Mouse (Mus musculus) left cerebral cortex, postnatal 4 days (tissue): ENCODE data around the gene Ccnb1. TPM values are rescaled to one million over a fixed set of nuclear protein-coding genes. Genes with fewer than 3 reads are reported as not detected.
A peak's percentile ranks its signal among the peaks of the same experiment; 100 is the strongest.
"Not testable (repeated sequence)": the region's sequence is repeated elsewhere in the genome, so short reads cannot be mapped to it uniquely, and the experiment has no call there.

ENCODE experiments used
- DNase-seq: peaks from one replicate; pipeline ENCODE4 v3.0.0-alpha.2; 2022
- intact Hi-C: fragments of 180-260 bp; cut with DNase I; formaldehyde crosslinking; loops from one replicate; pipeline ENCODE4 v1.15.1; 2025
- total RNA-seq, 2 experiments: library from RNA; stranded (reverse); gene quantifications; 2 replicates each; pipeline ENCODE4 v1.2.3; 2021

Ccnb1 gene
- 1 to 10 TPM; 8.3 to 8.9 TPM for total RNA-seq

DNA sequence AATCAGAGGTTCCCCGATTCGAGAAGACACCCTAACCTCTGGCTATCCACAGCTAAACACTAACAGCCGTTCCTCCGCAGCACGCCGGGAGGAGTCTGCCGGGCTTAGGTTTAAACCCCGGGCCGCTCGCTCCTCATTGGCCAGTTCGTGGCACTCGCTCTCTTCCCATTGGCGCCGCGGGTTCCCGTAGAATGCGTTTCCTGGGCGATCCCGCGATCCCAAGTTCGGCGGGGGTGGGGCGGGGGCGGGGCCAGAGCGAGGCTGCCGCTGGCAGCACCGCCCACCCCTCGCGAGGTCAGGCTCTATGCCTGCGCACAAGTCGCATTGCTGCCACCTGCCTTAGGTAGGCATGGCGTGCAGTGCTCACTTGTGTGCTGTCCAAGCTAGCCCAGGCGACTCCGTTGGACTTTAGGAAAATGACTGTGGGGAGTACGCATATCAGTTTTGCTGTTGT, at the start of gene Ccnb1:
Gene Ccnb1 (minus strand): TSS at position 157 of the 454 bp plus-strand sequence.
- intact Hi-C loops, result no loop called here
- peak; percentile 97 for DNase-seq

DNA sequence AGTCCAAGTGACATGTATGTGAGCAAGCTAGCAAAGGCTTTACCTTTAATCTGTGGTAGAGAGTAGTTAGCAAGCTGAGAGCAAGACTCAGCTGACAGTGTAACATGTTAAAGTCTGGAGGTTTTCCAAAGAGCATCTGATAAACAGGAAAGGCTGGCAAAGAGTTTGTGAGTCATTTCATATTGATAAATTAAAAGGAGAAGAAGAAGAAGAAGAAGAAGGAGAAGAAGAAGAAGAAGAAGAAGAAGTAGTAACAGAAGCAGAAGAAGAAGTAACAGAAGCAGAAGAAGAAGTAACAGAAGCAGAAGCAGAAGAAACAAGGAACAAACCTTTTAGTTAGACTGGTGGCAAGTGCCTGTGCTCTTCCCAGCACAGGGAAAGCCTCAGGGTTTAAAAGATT, 48.4 kb upstream of the Ccnb1 start:
- no peak for DNase-seq
- intact Hi-C loops, result no loop called here

DNA sequence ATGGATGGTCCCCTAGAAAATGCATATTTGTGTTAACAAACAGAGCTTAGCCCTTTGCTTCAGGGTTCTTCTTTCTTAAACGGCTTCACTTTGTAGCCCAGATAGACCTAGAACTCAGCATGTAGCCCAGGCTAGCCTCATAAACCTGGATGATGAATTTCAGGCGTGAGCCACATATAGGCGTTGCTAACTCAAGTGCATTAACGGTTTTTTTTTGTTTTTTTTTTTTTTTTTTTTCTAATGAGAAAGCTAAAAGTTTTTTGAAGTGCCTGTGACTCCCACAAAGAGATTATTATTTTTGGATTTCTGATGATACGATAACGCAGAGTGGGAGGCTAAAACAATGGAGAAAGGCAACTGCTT, 47.3 kb upstream of the Ccnb1 start:
- intact Hi-C loops, result no loop called here
- no peak for DNase-seq

DNA sequence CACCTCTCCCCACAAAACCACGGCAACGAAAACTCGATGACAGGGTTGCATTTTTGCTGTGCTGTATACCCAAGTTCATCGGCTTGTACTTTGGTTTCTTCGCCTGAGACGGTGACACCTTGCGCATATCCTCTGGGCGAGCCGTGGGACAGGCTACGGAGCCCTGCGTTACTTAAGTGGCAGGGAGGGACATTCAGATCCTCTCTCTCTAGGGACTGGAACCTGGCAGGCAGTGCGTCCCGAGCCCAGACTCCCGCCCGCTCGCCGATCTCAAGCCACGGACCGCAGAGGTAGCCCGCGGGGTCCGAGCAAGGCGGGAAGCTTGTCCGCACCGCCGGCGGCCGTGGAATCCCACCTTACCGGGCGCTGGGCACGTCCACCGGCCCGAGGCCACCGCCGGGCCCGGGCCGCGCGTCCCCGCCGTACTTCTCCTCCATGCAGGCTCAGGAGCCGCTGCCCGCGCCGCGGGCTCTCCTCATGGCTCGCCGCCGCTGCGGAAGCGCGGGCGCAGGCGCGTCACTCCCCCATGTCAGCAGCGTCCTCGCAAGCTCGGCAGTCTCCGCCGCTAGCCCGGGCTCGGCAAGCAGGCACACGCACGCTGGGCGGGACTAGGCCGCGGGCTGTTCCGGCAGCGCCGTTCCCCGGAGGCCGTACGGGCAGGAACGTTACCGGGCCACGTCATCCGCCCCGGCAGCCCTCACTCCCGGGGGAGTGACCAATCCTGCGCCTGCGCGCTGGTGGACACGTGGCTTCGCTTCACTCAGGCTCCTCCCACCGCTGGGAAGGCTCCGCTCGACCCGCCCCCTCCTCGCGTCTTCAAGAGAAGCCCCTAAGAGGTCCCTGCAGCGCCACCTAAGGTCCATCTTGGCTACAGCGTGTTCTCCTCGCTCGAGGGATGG, 46.6 kb upstream of the Ccnb1 start, which contains the start of gene Slc30a5:
Gene Slc30a5 (minus strand): TSS at position 687 of the 899 bp plus-strand sequence.
- peak; percentile 100 for DNase-seq
- intact Hi-C loops, result no loop called here

DNA sequence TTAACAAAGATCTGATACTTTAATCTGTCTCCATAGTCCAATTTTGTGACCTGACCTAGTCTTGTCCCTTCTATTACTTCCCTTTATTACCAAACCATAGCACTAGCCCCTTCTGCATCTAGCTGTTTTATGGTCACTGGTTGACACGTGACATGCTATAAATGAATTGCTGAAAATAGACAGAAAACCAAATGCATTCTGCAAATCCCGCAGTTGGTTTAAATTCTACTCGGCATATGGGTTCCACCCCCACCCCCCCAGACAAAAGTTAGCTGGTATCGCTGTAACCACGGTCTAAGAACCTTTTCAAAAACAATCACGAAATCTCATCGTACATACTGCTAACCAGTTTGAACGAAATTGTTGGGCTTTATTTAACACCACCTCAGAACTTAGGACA, 45.8 kb upstream of the Ccnb1 start:
- DNase-seq, result no peak
- intact Hi-C loops, result no loop called here

DNA sequence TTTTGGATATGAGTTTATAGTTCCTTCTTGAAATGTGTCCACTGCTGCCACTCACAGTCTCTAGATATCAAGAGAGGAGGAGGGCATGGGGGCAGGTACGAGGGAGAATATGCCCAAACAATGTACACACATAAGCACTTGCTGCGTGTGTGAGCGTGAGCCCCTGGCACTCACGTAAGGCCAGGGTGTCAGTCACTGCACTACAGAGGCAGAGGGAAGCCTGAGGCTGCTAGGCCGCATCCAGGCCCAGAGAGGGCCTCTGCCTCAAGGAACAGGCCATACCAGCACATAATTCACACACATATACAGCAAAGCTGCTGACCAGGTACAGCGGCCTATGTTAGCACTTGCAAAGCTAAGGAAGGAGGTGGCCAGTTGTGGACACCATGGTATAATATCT, 44.8 kb upstream of the Ccnb1 start:
- DNase-seq, result no peak
- intact Hi-C loops, result no loop called here

DNA sequence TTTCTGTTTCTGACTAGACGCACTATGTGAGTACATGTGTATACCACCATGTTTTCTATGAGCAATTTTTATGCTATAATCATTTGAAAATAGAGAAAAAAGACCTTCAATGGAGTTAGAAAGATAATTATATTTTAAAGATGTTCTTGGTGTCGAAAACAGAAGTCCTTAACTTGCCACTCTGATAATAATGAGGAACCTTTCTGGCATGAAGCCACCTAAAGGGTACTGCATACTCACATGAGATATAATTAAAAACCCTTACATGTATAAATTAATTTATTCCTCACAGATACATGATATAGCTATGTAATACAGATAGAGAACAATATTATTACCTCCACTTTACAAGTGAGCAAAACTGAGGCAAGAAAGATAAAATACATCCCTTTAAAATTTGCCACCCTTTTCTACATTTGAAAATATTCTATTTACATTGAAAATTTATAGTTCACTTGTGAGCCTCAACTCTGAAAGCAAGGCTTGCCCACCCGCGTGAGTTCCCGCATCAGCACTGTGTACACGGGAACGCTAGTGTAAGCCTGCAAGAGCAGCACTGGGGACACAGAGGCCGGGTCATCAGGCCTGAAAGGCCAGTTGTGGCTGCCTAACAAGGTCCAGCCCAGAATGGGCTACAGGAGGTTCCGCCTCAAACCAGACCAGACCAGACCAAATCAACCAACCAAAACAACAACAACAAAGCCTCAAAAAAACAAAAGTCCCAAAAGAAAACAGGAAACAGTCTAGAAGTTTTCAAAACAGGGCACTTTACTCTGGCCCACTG, 39.4 kb upstream of the Ccnb1 start:
- intact Hi-C loops, result loop anchor here (10.0 kb wide), 1 partner anchor 201 kb away; no protein-coding TSS in a partner anchor
- DNase-seq, result no peak

DNA sequence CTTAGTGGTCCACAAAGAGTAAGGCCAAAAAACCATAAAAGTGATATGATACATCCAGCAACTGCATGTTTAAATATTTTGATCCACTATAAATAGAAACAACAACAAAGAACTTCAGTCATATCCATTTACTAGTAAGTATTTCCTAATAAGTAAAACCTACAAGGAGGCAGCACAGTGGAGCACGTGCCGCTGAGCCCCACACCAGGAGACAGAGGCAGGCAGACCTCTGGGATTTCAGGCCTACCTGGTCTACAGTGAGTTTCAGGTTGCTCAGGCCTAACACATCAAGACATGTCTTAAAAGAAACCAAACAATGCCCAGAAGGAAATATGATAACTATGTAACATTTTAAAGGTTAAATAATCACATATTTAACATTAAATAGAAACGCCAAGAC, 38.5 kb upstream of the Ccnb1 start:
- intact Hi-C loops, result loop anchor here (10.0 kb wide), 1 partner anchor 200 kb away; no protein-coding TSS in a partner anchor
- DNase-seq, result no peak

DNA sequence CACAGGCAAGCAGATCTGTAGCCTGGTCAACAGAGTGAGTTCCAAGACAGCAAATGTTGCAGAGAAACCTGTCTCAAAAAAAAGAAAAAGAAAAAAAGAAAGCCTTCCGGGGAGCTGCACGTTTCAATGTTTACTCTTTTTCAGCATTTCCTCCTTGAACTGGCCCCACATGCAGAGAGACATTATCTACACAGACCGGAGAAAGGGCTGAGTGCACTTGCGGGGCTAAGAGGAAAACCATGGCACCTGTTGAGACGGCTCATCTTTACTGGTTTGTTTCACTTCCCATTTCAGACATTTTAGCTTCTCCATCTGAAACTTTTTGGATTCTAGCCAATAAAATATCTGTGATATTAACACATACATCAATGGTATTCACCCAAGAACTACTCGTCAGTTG, 37.9 kb upstream of the Ccnb1 start:
- DNase-seq, result no peak
- intact Hi-C loops, result loop anchor here (10.0 kb wide), 1 partner anchor 200 kb away; no protein-coding TSS in a partner anchor

DNA sequence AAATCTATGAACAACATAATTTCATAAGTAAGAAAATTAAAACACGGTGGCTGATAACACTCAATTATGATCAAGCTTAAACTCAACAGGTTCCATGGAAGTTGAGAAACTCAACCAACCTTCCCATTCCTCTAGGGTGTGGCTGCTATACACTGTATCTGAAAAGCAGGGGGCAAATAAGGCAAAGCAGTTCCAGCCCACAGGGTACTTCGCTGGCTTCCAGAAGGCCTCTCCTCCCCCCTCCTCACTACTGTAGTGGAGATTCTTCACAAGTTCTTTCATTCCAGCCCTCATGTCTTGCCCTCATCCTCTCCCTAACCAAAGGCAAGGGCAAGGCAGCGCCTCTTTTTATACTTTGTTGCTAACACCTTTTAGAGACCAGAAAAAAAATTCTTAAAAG, 37.5 kb upstream of the Ccnb1 start:
- intact Hi-C loops, result loop anchor here (10.0 kb wide), 1 partner anchor 199 kb away; no protein-coding TSS in a partner anchor
- DNase-seq, result no peak

DNA sequence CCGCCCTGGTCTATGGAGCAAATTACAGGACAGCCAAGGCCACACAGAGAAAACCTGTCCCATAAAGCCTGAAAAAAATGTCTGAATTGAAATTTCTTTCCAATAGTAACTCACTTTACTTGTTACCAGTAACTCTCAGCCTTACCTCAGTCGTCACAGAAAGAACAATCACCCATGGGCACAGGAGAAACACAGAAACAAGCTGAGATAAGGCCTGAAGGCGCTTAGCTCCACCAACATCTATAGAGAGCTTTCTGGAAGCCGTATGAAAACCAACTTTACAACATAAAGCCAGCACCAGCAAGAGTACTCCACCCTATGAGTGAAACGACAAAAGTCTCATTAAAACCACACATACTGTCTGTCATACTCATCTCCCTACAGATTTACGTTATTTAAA, 28.1 kb upstream of the Ccnb1 start:
- DNase-seq, result no peak
- intact Hi-C loops, result no loop called here

DNA sequence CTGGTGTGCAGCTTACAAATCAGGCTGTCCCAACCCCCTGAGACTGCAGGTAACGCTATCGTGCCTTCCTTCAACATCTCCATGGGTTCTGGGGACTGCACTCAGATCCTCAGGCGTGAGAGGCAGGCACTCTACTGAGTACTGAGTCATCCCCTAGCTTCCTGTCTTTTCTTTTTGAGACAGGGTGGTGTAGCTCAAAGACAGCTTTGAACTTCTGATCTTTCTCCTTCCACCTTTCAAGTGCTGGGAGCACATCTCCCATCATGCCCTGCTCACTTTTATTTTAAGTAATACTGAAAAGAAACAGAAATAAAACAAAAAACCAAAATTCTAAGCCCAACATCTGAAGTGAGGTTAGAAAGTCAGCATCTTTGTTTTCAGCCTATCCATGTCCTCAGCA, 19.4 kb upstream of the Ccnb1 start:
- intact Hi-C loops, result no loop called here
- DNase-seq, result no peak

DNA sequence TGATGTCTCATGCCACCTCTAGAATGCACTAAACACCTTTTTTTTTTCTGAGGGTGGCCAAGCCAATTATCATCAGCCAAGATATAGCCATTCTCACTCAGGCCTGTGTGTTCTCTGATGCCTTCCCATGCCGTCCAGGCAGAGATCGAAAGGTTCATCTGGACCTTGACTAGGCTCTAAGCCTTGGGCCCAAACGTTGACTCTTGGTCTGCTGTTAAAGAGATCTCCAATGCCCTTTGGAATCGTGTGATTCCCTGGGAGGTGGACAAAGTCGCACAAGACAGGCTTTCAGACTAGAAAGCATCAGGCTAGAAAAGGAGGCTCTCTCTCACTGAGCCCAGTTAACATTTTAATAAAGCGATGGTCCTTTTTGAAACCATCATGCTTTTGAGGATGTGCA, 10.8 kb upstream of the Ccnb1 start:
- intact Hi-C loops, result no loop called here

DNA sequence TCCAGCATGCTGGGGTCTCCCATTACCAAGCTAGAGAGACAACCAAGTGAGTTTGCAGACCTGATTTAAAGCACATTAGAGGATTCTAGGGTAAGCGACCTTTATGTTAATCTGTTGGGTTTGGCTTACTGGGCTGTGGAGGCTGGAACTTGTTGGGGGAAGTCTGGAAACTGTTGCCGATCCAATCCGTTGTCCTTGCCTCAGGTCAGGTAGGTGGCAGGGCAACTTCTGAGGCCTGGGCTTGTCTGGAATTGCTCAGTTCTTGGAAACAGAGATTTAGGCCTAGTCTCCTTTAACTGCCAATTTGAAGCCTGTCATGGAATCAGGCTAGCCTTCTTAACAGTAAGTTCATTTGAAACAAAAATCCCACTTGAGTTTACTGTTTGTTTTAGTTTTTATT, 2.7 kb upstream of the Ccnb1 start:
- intact Hi-C loops, result no loop called here
- no peak for DNase-seq

More for the DNA sequence above, 10.8 kb upstream of the Ccnb1 start:
- DNase-seq, result no peak

DNA sequence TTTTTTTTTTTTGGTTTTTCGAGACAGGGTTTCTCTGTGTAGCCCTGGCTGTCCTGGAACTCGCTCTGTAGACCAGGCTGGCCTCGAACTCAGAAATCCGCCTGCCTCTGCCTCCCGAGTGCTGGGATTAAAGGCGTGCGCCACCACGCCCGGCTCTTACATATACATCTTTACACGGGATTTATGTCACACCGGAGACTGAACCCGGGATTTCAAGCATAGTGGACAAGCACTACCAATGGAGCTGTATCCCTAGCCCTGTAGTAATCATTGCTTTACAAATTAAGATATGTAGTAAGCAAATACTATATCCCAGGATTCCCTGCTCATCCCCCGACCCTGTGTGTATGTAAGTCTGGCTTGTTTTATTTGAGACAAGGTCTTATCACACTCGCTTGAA, 1.7 kb upstream of the Ccnb1 start:
- intact Hi-C loops, DNase-seq: not testable (repeated sequence)

DNA sequence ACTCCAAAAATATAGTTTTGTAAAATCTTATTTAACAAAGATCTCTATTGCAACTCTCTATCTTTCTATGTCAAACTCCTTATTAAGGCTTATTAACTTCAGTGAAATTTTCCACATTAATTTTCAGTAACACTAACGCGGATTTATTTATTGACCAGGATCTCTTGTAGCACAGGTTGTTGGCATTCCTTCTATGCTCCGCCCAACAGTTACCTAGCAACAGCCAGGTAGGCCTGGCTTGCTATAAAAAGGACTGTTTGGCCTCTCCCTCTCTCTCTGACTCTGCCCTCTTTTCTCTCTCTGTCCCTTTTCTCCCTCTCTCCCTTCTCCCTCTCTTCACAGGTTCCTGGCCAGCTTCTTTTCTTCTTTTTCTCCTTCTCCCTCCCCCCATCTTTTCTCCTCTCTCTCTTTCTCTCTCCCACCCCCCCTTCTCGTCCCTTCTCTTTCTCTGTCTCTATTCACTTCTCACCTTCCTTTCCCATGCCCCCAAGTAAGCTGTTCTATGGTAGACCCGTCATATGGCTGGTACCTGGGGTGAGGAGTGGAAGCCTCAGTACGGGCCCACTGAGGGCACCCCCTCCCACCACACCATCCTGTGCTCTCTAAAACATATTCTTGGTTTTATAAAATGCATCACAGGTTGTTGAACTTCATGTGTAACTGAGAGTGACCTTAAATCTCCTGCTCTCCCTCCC, 1.1 kb upstream of the Ccnb1 start:
- no peak for DNase-seq
- intact Hi-C loops, result no loop called here

DNA sequence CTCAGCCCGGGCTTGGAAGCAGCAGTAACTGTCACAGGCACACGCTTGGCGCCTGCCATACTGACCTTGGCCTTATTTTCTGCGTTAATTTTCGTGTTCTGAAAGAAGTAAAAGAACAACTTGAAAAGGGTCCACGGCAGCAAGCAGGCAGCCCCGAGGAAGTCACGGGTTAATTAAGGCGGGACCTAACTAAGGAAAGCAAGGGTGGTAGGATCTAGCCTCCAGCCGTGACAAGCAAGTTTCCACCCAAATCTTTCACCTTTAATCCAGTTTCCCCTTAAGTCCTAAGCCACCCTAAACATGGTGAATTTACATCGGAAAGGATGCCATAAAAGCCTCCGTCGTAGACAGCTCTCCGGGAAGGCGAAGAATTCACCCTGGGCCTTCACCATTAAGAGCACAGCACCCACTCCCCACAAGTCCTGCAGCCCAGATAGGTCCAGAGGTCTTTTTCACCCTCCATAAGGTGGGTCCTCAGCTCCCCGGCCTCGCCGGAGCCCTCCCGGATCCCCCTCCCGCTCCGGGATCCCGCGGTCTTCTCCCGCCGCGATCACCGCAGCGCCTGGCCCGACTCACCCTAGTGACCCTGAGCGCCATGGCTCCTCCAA, 460 bp downstream of the Ccnb1 start:
- no peak for DNase-seq
- intact Hi-C loops, result no loop called here

DNA sequence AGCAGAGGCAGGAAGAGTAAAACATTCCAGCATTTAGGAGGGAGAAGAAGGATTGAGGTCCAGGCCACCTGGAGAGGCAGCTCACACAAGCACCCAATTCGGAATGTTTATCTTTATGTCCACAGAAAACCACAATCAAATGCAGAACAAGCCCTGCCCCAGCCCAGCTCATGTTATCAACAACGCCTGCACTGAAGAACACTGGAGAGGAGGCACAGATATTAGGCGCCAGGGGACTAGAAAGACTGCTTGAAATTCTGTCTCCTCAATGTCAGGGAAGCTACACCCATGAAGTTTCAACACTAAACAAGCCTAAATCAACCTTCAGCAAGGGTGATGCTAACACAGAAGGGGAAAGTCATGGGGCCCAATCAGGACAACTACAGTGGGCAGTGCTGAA, 8.9 kb downstream of the Ccnb1 start:
- DNase-seq, result no peak
- intact Hi-C loops, result no loop called here

DNA sequence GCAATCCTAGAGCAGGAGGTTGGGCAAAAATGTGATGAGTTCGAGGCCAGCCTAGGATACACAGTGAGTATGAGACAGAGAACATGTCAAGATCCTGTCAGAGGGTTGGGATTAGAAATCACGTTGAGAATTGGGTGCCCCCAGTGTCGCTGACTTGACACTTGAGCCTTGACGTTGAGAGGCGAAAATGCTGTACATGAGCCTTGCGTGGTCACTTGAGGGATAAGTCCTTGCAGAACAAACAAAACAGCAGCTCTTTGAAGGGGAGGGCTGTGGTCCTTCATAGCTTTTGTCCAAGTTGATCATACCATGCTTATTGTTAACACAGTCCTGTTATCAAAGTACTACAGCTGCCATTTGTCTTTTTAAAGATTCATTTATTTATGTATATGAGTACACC, 9.7 kb downstream of the Ccnb1 start:
- intact Hi-C loops, result no loop called here
- no peak for DNase-seq

DNA sequence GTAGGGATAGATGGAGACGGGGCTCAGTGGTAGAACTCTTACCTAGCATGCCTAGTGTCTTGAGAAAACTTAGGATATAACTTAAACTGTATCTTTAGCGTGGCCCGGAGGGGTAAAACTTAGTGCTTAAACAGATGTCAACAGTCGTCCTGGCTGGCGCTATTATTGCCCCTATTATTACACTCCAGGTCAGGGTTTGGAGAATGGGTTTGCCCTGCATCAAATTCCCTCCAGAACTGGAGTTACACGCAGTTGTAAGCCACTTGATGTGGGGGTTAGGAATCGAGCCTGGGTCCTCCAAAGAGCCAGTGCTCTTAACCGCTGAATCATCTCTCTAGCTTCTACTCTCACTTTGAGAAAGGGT, 10.3 kb downstream of the Ccnb1 start:
- DNase-seq, result no peak
- intact Hi-C loops, result no loop called here
